Mouse (Mus musculus) testis, adult 2 months (tissue): Measurements from ENCODE around the gene Stpg4. TPM values are rescaled to one million over a fixed set of nuclear protein-coding genes. Genes with fewer than 3 reads are reported as not detected.

Source experiments
- H3K27ac ChIP-seq: fragments of 200-500 bp; 2 replicates; pipeline ENCODE4 v1.5.1; 2012; ENCODE audit warnings: low read depth, low read length; ENCODE audit not compliant: control insufficient read depth, insufficient read depth
- H3K27me3 ChIP-seq: fragments of 200-500 bp; 2 replicates; pipeline ENCODE4 v1.6.1; 2012; ENCODE audit warnings: mild to moderate bottlenecking, low read length, moderate library complexity; ENCODE audit not compliant: control insufficient read depth, insufficient read depth
- H3K36me3 ChIP-seq: fragments of 200-500 bp; 2 replicates; pipeline ENCODE4 v1.6.1; 2012; ENCODE audit warnings: mild to moderate bottlenecking, low read length; ENCODE audit not compliant: control insufficient read depth, insufficient read depth
- H3K4me1 ChIP-seq: fragments of 200-500 bp; 2 replicates; pipeline ENCODE4 v1.6.1; 2012; ENCODE audit warnings: low read length; ENCODE audit not compliant: control insufficient read depth, insufficient read depth
- H3K4me3 ChIP-seq: fragments of 200-500 bp; 2 replicates; pipeline ENCODE4 v1.5.1; 2012; ENCODE audit warnings: low read depth, mild to moderate bottlenecking, low read length, moderate library complexity, mixed read lengths; ENCODE audit not compliant: control insufficient read depth
- CTCF ChIP-seq: fragments of 200-500 bp; IDR thresholded peaks from 2 replicates; pipeline ENCODE4 v1.5.1; 2012; ENCODE audit warnings: low read depth, mild to moderate bottlenecking, inconsistent platforms, low read length, moderate library complexity; ENCODE audit not compliant: control insufficient read depth, insufficient read depth, insufficient replicate concordance
- POLR2A ChIP-seq: fragments of 200-500 bp; IDR thresholded peaks from 2 replicates; pipeline ENCODE4 v1.6.1; 2012; ENCODE audit warnings: low read depth, mild to moderate bottlenecking, inconsistent platforms, low read length, moderate library complexity; ENCODE audit not compliant: control insufficient read depth
- polyA plus RNA-seq: library from polyadenylated mRNA; depleted of rRNA; stranded (reverse); fragments of >200 nt; gene quantifications from 2 replicates; pipeline ENCODE4 v1.2.3, GENCODE M21; 2012

Gene Stpg4
- polyA plus RNA-seq, 1 experiment, result 382 TPM

- Histone ChIP-seq H3K27me3 (no peaks in the 10 kb centered on the region), H3K27ac (no peak overlapping the region), H3K4me1 (no peaks in the 10 kb centered on the region), H3K4me3 (no peak overlapping the region), H3K36me3 (no peaks in the 10 kb centered on the region)
- TF ChIP-seq CTCF (no peak), POLR2A (no peak)
Measured at GRCm38 (mm10) chr17:87356261-87356660, 71.3 kb downstream of the Stpg4 start.

GRCm38 (mm10) chr17:87355456-87355855, 72.1 kb downstream of the Stpg4 start:
- Histone ChIP-seq H3K36me3 (no peaks in the 10 kb centered on the region), H3K27me3 (no peaks in the 10 kb centered on the region), H3K27ac (no peak overlapping the region), H3K4me3 (no peak overlapping the region), H3K4me1 (no peaks in the 10 kb centered on the region)
- TF ChIP-seq CTCF (no peak), POLR2A (no peak)

- no peaks in the 10 kb centered on the region for H3K4me1 ChIP-seq
- TF ChIP-seq POLR2A (no peak), CTCF (no peak)
- H3K4me3 ChIP-seq, result no peak overlapping the region
- H3K27ac ChIP-seq, result no peak overlapping the region
- H3K27me3 ChIP-seq, result no peaks in the 10 kb centered on the region
- H3K36me3 ChIP-seq, result no peaks in the 10 kb centered on the region
Measured at GRCm38 (mm10) chr17:87353745-87354320, 73.7 kb downstream of the Stpg4 start.

- no peaks in the 10 kb centered on the region for H3K27me3 ChIP-seq
- H3K4me1 ChIP-seq, result no peaks in the 10 kb centered on the region
- no peak overlapping the region for H3K27ac ChIP-seq
- TF ChIP-seq POLR2A, result no peak
- H3K4me3 ChIP-seq, result no peak overlapping the region
- H3K36me3 ChIP-seq, result no peaks in the 10 kb centered on the region
Measured at GRCm38 (mm10) chr17:87352898-87353225, 74.7 kb downstream of the Stpg4 start.

- TF ChIP-seq CTCF (no peak), POLR2A (no peak)
- Histone ChIP-seq H3K4me3 (no peak overlapping the region), H3K4me1 (no peaks in the 10 kb centered on the region), H3K27ac (no peak overlapping the region), H3K36me3 (no peaks in the 10 kb centered on the region), H3K27me3 (no peaks in the 10 kb centered on the region)
Measured at GRCm38 (mm10) chr17:87352106-87352897, 75.2 kb downstream of the Stpg4 start.

- H3K4me1 ChIP-seq, result no peaks in the 10 kb centered on the region
- no peak for TF ChIP-seq POLR2A
- TF ChIP-seq CTCF, result no peak
- no peak overlapping the region for H3K4me3 ChIP-seq
- H3K27ac ChIP-seq, result no peak overlapping the region
- no peaks in the 10 kb centered on the region for H3K27me3 ChIP-seq
- no peaks in the 10 kb centered on the region for H3K36me3 ChIP-seq
Measured at GRCm38 (mm10) chr17:87351241-87352105, 76.1 kb downstream of the Stpg4 start.
